Mouse (Mus musculus) left cerebral cortex, adult 2 months (tissue): Measurements from ENCODE around the gene Olfr666. TPM values are rescaled to one million over a fixed set of nuclear protein-coding genes. Genes with fewer than 3 reads are reported as not detected.
"Not testable (repeated sequence)": the region's sequence is repeated elsewhere in the genome, so short reads cannot be mapped to it uniquely, and the experiment has no call there.

Experiments used
- DNase-seq, 2 experiments: peaks; one replicate each; pipeline ENCODE4 v3.0.0; 2021 to 2022; ENCODE audit warnings: low spot score in 2 of 2, mixed read lengths in 1 of 2; ENCODE audit errors: extremely low spot score in 1 of 2
- H3K27ac ChIP-seq: fragments of 200-600 bp; 2 replicates; pipeline ENCODE4 v1.8.1; 2022
- H3K4me3 ChIP-seq: fragments of 200-600 bp; 2 replicates; pipeline ENCODE4 v1.8.1; 2022
- CTCF ChIP-seq: fragments of 200-600 bp; IDR thresholded peaks from 2 replicates; pipeline ENCODE4 v1.8.1; 2022; ENCODE audit warnings: antibody characterized with exemption, mild to moderate bottlenecking, moderate library complexity
- intact Hi-C: fragments of 180-260 bp; cut with DNase I; formaldehyde crosslinking; loops from one replicate; pipeline ENCODE4 v1.15.1; 2025
- long read RNA-seq, 2 experiments: library from polyadenylated mRNA; stranded (forward); transcript quantifications; one replicate each; pipeline ENCODE4 v2.0.0; 2021; ENCODE audit warnings: borderline mapping rate in 2 of 2
- total RNA-seq, 2 experiments: library from RNA; stranded (reverse); gene quantifications; 2 replicates each; pipeline ENCODE4 v1.2.3; 2021

The Olfr666 gene
- total RNA-seq = not detected
- long read RNA-seq, experiment 1 = 0 reads
- long read RNA-seq, experiment 2 = 0 reads

DNA sequence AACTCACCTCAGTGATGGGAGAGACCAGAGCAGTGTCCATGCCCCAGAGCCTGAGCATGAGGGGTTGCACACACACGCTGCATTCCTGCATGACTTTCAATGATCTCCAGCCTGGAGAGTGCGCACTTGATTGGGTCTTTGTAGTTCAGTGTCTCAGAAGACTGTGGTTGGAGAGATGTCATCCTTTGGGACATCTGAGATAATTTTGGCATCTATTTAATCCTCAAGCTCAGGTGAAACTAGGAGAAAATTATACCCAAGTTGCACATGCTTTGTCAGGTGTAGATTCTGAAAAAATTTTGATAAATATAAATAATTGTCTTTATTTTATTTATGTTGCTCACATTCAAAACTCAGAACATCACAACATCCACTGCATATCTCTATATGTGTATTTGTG is at the start of gene Olfr666:
Olfr666 (minus strand) TSS at position 101 of the 400 bp plus-strand sequence.
- intact Hi-C loops = no loop called here
- no peak for DNase-seq
- Histone ChIP-seq H3K4me3 (no peak within 1 kb of the TSS), H3K27ac (no peak within 1 kb of the TSS)
- no peak for TF ChIP-seq CTCF

DNA sequence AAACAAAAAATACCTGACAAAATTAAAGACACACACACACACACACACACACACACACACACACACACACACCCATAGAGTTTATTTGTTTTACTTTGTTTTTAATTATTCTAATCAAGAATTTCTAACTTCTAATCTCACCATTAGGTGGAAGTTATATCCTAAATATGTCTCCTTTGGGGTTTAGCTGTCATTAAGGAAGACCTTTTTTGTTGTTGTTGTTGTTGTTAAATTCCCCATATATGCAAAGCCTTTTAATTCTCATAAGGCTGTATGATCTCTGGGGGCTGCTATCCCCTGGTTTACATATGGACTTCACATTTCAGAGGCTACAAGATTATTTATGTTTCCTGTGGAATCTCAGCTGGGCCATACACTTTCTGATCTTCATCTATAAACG is 38.2 kb upstream of the Olfr666 start, which contains the start of gene Olfr669:
Olfr669 (plus strand) TSS at position 301 of the 400 bp plus-strand sequence.
- H3K27ac ChIP-seq = no peak within 1 kb of the TSS
- intact Hi-C loops = no loop called here
- no peak within 1 kb of the TSS for H3K4me3 ChIP-seq
- no peak for DNase-seq
- TF ChIP-seq CTCF = no peak

DNA sequence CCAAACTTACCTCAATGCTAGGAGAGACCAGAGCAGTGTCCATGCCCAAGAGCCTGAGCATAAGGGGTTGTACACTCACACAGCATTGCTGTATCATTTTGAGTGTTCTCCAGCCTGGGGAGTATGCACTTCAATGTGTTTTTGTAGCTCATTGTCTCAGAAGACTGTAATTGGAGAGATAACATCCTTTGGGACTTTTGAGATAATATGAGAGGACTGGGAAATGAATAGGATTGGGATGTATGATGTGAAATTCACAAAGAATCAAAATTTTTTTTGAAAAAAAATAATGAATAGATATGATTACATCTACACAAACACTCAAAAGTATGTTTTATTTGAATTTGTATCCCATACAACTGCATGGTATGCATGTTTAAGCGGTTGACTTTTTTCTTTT is 32.2 kb upstream of the Olfr666 start, which contains the start of gene Olfr668:
Olfr668 (minus strand) TSS at position 101 of the 400 bp plus-strand sequence.
- intact Hi-C loops = no loop called here
- no peak within 1 kb of the TSS for H3K4me3 ChIP-seq
- no peak within 1 kb of the TSS for H3K27ac ChIP-seq
- no peak for DNase-seq
- TF ChIP-seq CTCF = no peak

DNA sequence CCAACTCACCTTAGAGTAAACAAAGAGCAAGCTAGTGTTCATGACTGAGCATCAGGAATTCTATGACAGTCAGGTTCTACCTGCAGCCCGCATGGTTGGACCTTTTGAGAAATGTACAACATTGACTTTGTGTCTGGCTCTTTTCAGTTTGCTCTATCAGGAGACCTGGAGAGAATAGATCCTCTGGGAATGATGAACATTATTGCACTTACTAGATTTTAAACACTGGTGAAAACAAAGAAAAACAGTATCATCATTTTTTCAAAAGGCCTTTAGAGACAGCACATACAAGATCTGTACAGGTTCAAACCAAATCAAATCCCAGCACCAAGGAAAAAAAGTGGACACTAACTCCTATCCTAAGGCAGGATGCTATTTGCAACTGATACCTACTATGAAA is 25.6 kb upstream of the Olfr666 start, which contains the start of gene Olfr667:
Olfr667 (minus strand) TSS at position 101 of the 400 bp plus-strand sequence.
- Histone ChIP-seq H3K27ac (no peak within 1 kb of the TSS), H3K4me3 (no peak within 1 kb of the TSS)
- no peak for DNase-seq
- intact Hi-C loops = no loop called here
- no peak for TF ChIP-seq CTCF

DNA sequence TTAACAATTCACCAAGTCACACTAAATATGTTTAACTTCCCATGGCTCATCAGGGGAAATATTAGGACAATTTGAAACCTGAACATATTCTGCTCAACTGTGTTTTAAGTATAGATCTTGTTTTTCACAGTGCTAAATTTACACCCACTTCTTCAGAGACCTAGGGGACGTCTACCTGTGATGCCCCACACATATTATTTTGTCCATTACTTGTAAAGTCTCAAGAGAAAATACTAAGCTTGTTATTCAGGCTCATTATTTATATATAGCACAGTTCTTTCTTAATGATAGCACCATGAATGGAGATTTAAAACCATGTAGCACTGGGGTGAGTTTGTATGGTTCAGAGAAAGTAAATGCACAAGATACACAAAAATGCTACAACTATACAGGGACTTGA is 18.0 kb downstream of the Olfr666 start, which contains the start of gene Olfr665:
Olfr665 (plus strand) TSS at position 301 of the 400 bp plus-strand sequence.
- intact Hi-C loops = no loop called here
- no peak within 1 kb of the TSS for H3K27ac ChIP-seq
- TF ChIP-seq CTCF = no peak
- DNase-seq = no peak
- no peak within 1 kb of the TSS for H3K4me3 ChIP-seq

DNA sequence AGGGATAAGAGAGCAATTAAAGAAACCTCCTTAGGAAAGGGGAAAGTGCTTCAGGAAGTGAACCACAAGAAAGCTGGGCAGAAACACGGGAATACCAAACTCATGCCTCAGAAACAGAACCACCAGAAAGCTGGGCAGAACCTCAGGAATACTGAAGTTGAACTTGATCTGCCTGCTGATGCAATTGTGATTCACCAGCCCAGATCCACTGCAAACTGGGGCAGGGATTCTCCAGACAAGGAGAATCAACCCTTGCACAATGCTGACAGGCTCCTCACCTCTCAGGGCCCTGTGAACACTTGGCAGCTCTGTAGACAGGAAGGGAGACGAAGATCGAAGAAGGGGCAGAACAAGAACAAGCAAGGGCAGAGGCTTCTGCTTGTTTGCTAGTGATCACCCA is 34.4 kb downstream of the Olfr666 start:
- TF ChIP-seq CTCF = no peak
- intact Hi-C loops = no loop called here
- Histone ChIP-seq H3K27ac (no peak overlapping the region), H3K4me3 (no peak overlapping the region)
- no peak for DNase-seq

DNA sequence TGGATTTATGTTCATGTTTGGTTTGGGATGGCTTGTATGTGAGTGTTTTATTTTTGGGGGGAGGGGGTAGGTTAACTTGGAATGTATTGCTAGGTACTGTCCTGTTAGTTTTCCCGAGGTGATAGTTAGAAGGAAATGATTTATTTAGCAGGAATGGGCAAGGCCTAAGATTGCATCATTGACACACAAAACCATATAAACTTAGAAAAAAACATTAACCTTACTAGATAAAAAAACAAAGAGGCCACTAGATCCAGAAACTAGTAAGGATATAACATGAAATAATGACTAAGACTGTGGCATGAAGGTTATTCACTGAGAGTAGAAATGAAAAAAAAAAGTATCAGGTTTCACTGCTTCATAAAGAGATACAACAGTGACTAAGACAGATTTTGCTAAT is 38.1 kb downstream of the Olfr666 start:
- no peak overlapping the region for H3K4me3 ChIP-seq
- no peak overlapping the region for H3K27ac ChIP-seq
- no peak for TF ChIP-seq CTCF
- intact Hi-C loops = no loop called here
- no peak for DNase-seq

DNA sequence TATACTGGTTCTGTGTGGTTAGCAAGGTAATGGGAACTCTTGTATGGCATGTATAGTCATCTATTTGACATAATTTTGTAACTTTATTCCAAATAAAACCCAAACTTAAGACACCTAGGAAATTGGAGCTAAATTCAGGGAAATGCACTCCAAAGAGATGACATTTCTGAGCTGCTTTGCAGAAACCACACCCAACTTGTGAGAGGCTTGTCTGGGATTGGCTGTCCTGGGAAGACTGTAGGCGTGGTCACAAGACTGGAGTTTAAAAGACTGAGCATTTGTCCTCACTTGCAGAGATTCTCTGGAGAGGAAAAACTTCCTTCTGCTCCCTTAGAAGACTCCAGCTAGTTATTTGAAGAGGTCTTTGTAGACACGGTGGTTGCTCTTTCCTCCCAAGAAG is 39.0 kb downstream of the Olfr666 start, which contains the start of gene Usp17la:
Usp17la (plus strand) TSS at position 301 of the 400 bp plus-strand sequence.
- DNase-seq, H3K4me3 ChIP-seq, intact Hi-C loops, H3K27ac ChIP-seq: not testable (repeated sequence)

DNA sequence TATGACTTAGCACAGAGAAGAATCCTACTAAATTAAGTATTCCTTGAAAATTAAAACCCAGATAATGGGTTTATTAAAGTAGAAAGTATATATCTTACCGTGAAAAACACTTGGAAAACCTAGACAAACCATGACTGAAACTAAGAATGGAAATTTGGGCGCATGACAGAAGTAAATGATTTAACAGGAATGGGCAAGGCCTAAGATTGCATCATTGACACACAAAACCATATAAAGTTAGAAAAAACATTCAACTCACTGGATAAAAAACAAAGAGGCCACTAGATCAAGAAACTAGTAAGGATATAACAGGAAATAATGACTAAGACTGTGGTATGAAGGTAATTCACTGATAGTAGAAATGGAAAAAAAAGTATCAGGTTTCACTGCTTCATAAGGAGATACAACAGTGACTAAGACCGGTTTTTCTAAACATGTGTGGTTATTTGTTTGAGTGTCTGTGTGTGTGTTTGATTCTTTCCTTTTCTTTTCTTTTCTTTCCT is 40.5 kb downstream of the Olfr666 start:
- TF ChIP-seq CTCF = no peak
- DNase-seq = no peak
- intact Hi-C loops = no loop called here
- Histone ChIP-seq H3K27ac (no peak overlapping the region), H3K4me3 (no peak overlapping the region)

DNA sequence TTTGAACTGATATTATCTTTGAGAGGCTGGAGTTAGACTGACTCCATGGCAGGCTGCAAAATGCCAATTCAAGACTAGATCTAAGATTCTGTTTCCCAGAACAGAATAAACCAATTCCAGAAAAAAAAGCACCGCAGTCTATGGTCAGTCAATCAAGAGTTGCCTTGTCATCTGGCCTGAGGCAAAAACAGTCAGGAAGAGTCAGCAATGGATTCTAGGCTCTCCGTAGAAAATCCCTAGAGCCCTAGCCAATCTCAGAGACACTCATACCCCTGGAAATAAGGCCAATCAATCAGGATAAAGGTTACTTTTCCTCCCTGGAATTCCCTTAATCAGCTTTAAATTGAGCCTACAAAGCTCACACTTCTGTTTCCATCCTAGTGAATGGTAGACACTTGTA is 44.2 kb downstream of the Olfr666 start:
- intact Hi-C loops, DNase-seq, H3K27ac ChIP-seq, H3K4me3 ChIP-seq: not testable (repeated sequence)

DNA sequence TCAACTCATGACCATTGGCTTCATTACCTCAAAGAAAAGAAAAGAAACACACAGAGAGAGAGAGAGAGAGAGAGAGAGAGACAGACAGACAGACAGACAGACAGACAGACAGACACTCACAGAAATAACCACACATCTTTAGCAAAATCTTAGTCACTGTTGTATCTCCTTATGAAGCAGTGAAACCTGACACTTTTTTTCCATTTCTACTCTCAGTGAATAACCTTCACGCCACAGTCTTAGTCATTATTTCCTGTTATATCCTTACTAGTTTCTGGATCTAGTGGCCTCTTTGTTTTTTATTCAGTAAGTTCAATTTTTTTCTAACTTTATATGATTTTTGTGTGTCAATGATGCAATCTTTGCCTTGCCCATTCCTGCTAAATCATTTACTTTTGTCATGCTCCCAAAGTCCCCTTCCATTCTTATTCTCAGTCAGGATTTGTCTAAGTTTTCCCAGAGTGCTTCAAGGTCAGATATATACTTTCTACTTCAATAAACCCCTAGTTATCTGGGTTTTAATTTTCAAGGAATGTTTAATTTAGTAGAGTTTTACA is 51.9 kb downstream of the Olfr666 start:
- no peak for TF ChIP-seq CTCF
- intact Hi-C loops = no loop called here
- DNase-seq = no peak
- Histone ChIP-seq H3K4me3 (no peak overlapping the region), H3K27ac (no peak overlapping the region)

DNA sequence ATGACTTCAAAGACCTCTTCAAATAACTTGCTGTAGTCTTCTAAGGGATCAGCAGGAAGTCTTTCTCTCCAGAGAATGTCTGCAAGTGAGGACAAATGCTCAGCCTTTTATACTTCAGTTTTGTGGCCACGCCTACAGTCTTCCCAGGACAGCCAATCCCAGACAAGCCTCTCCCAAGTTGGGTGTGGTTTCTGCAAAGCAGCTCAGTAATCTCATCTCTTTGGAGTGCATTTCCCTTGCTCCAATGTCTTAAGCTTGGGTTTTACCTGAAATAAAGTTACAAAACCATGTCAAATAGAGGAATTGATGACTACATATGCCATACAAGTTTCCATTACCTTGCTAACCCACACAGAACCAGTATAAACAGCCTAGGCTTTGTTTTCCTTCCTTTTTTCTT is 53.2 kb downstream of the Olfr666 start, which contains the start of gene Usp17lb:
Usp17lb (minus strand) TSS at position 101 of the 400 bp plus-strand sequence.
- intact Hi-C loops = no loop called here
- TF ChIP-seq CTCF = no peak
- Histone ChIP-seq H3K4me3 (no peak within 1 kb of the TSS), H3K27ac (no peak within 1 kb of the TSS)
- DNase-seq = no peak

Other genes with a start within 250 kb of the Olfr666 start
- gene Olfr658, start 248.6 kb downstream of the Olfr666 start, total RNA-seq = not detected
- gene Olfr659, start 229.2 kb downstream of the Olfr666 start, total RNA-seq = not detected
- not detected for gene Olfr661, start 209.5 kb downstream of the Olfr666 start, total RNA-seq
- not detected for gene Usp17le, start 118.5 kb downstream of the Olfr666 start, total RNA-seq
- gene Usp17lb, start 53.3 kb downstream of the Olfr666 start, total RNA-seq = not detected
- not detected for gene Usp17la, start 38.9 kb downstream of the Olfr666 start, total RNA-seq
- not detected for gene Olfr665, start 17.9 kb downstream of the Olfr666 start, total RNA-seq
- gene Olfr667, start 25.5 kb upstream of the Olfr666 start, total RNA-seq = not detected
- not detected for gene Olfr668, start 32.1 kb upstream of the Olfr666 start, total RNA-seq
- gene Olfr669, start 38.3 kb upstream of the Olfr666 start, total RNA-seq = not detected
- not detected for gene Olfr670, start 66.7 kb upstream of the Olfr666 start, total RNA-seq
- not detected for gene Olfr671, start 83.2 kb upstream of the Olfr666 start, total RNA-seq
- not detected for gene Olfr672, start 106.1 kb upstream of the Olfr666 start, total RNA-seq
- gene Olfr675, start 132.5 kb upstream of the Olfr666 start, total RNA-seq = not detected
- not detected for gene Olfr676, start 136.7 kb upstream of the Olfr666 start, total RNA-seq
- not detected for gene Olfr677, start 155.4 kb upstream of the Olfr666 start, total RNA-seq
- not detected for gene Olfr678, start 168.5 kb upstream of the Olfr666 start, total RNA-seq
- gene Olfr679, start 185.3 kb upstream of the Olfr666 start, total RNA-seq = not detected
- not detected for gene Olfr680-ps1, start 196.9 kb upstream of the Olfr666 start, total RNA-seq
- not detected for gene Olfr681, start 220.9 kb upstream of the Olfr666 start, total RNA-seq